Mouse (Mus musculus): ENCODE measurements at regions not wholly inside any gene's neighbourhood (a gene's known extent, or its start where the extent isn't known, plus 50 kb on each side); places are given as distances from the start of the nearest gene placed in this dataset.

GRCm38 (mm10) chr10:126663461-126664013, 237.6 kb downstream of the Atp23 start:
- TF ChIP-seq CTCF (IDR thresholded peaks at IDR 0.05) = peak; percentile 26
- no peak for TF ChIP-seq POLR2A (IDR thresholded peaks at IDR 0.05; ENCODE audit: insufficient read depth, low read depth, low read length)

Measured in heart, adult 2 months (tissue).